In genomic region chr16:23989209-23990160, GRCm38 (mm10) we compare ENCODE assay signal across 8 mouse cellular contexts. TPM values are rescaled to one million over a fixed set of nuclear protein-coding genes. Genes with fewer than 3 reads are reported as not detected.
A peak's percentile ranks its signal among the peaks of the same experiment; 100 is the strongest.
DNase-seq lines count a peak whose midpoint lies in the region; ATAC-seq lines count a peak whose summit lies in the region.

No protein-coding gene starts in this region.

- peaks cover 9 to 35% of the 10 kb centered on the region in 2 experiments for H3K4me1 ChIP-seq in heart, embryonic 14.5 days (ENCODE audit: control insufficient read depth in 2 of 2, insufficient read depth in 2 of 2, low read length in 2 of 2)
- peaks cover 24% of the 10 kb centered on the region for H3K4me1 ChIP-seq in midbrain, embryonic 15.5 days

- peak; percentile 65 for DNase-seq in CD4-positive, CD25-positive, alpha-beta regulatory T cell, adult 2 months (ENCODE audit: low read depth, low spot score)
- peak; percentile 20 for DNase-seq in urinary bladder, postnatal 25 days (ENCODE audit: low spot score)
- no peak for DNase-seq in urinary bladder, postnatal 10 days (ENCODE audit: low spot score)
- DNase-seq in kidney, postnatal 14 days, result peak; percentile 46
- DNase-seq in ovary, postnatal 36 days (ENCODE audit: low spot score), result no peak

- H3K4me3 ChIP-seq in heart, embryonic 14.5 days (ENCODE audit: control insufficient read depth in 1 of 2, insufficient read depth in 1 of 2, low read depth in 1 of 2, low read length in 2 of 2), result peak overlapping the region; percentile 83 to 87
- peak overlapping the region; percentile 53 for H3K4me3 ChIP-seq in midbrain, embryonic 15.5 days

- no peak for ATAC-seq in CD4-positive, CD25-positive, alpha-beta regulatory T cell, adult 4 months
- ATAC-seq in heart, embryonic 14.5 days (ENCODE audit: insufficient number of reproducible peaks, insufficient read depth, low FRiP score, low read depth), result no peak
- ATAC-seq in midbrain, embryonic 15.5 days (replicated peaks), result peak; percentile 52; the same call in 1 of the 2 replicates

- 5% methylated on average over 25 of the region's 25 CpGs for WGBS in heart, embryonic 14.5 days
- 1% methylated on average over 25 of the region's 25 CpGs for WGBS in midbrain, embryonic 15.5 days

- peak overlapping the region; percentile 99 for H3K27ac ChIP-seq in heart, embryonic 14.5 days (replicated peaks in 1 of 2; ENCODE audit: control insufficient read depth in 1 of 2, insufficient read depth in 1 of 2, low read depth in 2 of 2, low read length in 2 of 2)
- peak overlapping the region; percentile 96 for H3K27ac ChIP-seq in midbrain, embryonic 15.5 days

- H3K27me3 ChIP-seq in heart, embryonic 14.5 days (ENCODE audit: control insufficient read depth, insufficient read depth, low read length), result no peaks in the 10 kb centered on the region
- peaks cover 23% of the 10 kb centered on the region for H3K27me3 ChIP-seq in midbrain, embryonic 15.5 days (replicated peaks)

- H3K36me3 ChIP-seq in heart, embryonic 14.5 days (ENCODE audit: control insufficient read depth, insufficient read depth, low read length), result no peaks in the 10 kb centered on the region
- no peaks in the 10 kb centered on the region for H3K36me3 ChIP-seq in midbrain, embryonic 15.5 days (replicated peaks)

- peak overlapping the region; percentile 95 for H3K9ac ChIP-seq in heart, embryonic 14.5 days (ENCODE audit: low read length)
- H3K9ac ChIP-seq in midbrain, embryonic 15.5 days, result peak overlapping the region; percentile 74

- no peaks in the 10 kb centered on the region for H3K9me3 ChIP-seq in heart, embryonic 14.5 days (ENCODE audit: control insufficient read depth, low read length)
- H3K9me3 ChIP-seq in midbrain, embryonic 15.5 days, result no peaks in the 10 kb centered on the region

- peak overlapping the region; percentile 99 for H3K4me2 ChIP-seq in heart, embryonic 14.5 days (ENCODE audit: low read length)
- peak overlapping the region; percentile 92 for H3K4me2 ChIP-seq in midbrain, embryonic 15.5 days

RNA-seq across cellular contexts. Expression of gene Bcl6, which starts 0.8 kb away (rescaled TPM):
- polyA plus RNA-seq in CD4-positive, CD25-positive, alpha-beta regulatory T cell, adult 4 months (2017; shearing (Covaris generic)), result 10 to 100 TPM in 1 of 2 experiments, 1 to 10 TPM in 1; 6.2 to 23.8 TPM
- 0.27 and 0.49 TPM in 2 replicates for polyA plus RNA-seq in heart, embryonic 14.5 days (2014; fragmentation: Nextera tagmentation; extraction: Ambion mirVana)
- 0.47 and 0.57 TPM in 2 replicates for polyA plus RNA-seq in midbrain, embryonic 15.5 days (2015; fragmentation: Nextera tagmentation; extraction: Ambion mirVana)

RNA-seq across cellular contexts. Expression of gene Gm37419, which starts 1.2 kb away (rescaled TPM):
- polyA plus RNA-seq in CD4-positive, CD25-positive, alpha-beta regulatory T cell, adult 4 months (2017; shearing (Covaris generic)), result not detected
- not detected in 2 replicates for polyA plus RNA-seq in heart, embryonic 14.5 days (2014; fragmentation: Nextera tagmentation; extraction: Ambion mirVana)
- polyA plus RNA-seq in midbrain, embryonic 15.5 days (2015; fragmentation: Nextera tagmentation; extraction: Ambion mirVana), result not detected in 2 replicates

RNA-seq across cellular contexts. Expression of gene Rtp2, which starts 57.3 kb away (rescaled TPM):
- polyA plus RNA-seq in CD4-positive, CD25-positive, alpha-beta regulatory T cell, adult 4 months (2017; shearing (Covaris generic)), result under 1 TPM; 0.13 to 0.33 TPM
- not detected in 2 replicates for polyA plus RNA-seq in heart, embryonic 14.5 days (2014; fragmentation: Nextera tagmentation; extraction: Ambion mirVana)
- 0.11 and 0.22 TPM in 2 replicates for polyA plus RNA-seq in midbrain, embryonic 15.5 days (2015; fragmentation: Nextera tagmentation; extraction: Ambion mirVana)

Comparison
In these comparisons a context has a peak if more than half of its experiments do, and no peak if none do; other contexts are left out.
1. DNase-seq: peak in CD4-positive, CD25-positive, alpha-beta regulatory T cell, adult 2 months (single experiment), urinary bladder, postnatal 25 days (single experiment) and kidney, postnatal 14 days (single experiment); none in urinary bladder, postnatal 10 days (single experiment) and ovary, postnatal 36 days (single experiment).